Mouse (Mus musculus) ES-E14 (cell line): ENCODE measurements around the gene Zcchc18. TPM values are rescaled to one million over a fixed set of nuclear protein-coding genes. Genes with fewer than 3 reads are reported as not detected.
"Not testable (repeated sequence)": the region's sequence is repeated elsewhere in the genome, so short reads cannot be mapped to it uniquely, and the experiment has no call there.

Experiments used
- DNase-seq: peaks from one replicate; pipeline ENCODE4 v3.0.0-alpha.2; 2013; ENCODE audit warnings: low read depth, low spot score
- H3K27ac ChIP-seq: 2 replicates; pipeline ENCODE4 v1.5.1; 2012; ENCODE audit warnings: low read depth, mild to moderate bottlenecking, low read length, moderate library complexity, mixed read lengths; ENCODE audit not compliant: poor library complexity, insufficient read depth, severe bottlenecking
- H3K36me3 ChIP-seq: 2 replicates; pipeline ENCODE4 v1.6.1; 2012; ENCODE audit warnings: mild to moderate bottlenecking, low read length, moderate library complexity, mixed read lengths; ENCODE audit not compliant: control insufficient read depth, poor library complexity, insufficient read depth, severe bottlenecking
- H3K4me1 ChIP-seq, 2 experiments: fragments of 150-350 bp in 1 of 2; sonication (generic) in 1 of 2; 2 replicates each; pipeline ENCODE4 v1.6.1; 2012; ENCODE audit warnings: low read length in 2 of 2, mild to moderate bottlenecking in 1 of 2, mixed read lengths in 1 of 2; ENCODE audit not compliant: control insufficient read depth in 2 of 2, insufficient read depth in 2 of 2, poor library complexity in 1 of 2
- H3K4me3 ChIP-seq, 2 experiments: fragments of 150-350 bp in 1 of 2; sonication (generic) in 1 of 2; 2 replicates each; pipeline ENCODE4 v1.5.1; 2012; ENCODE audit warnings: low read length in 2 of 2, low read depth in 1 of 2, mild to moderate bottlenecking in 1 of 2, mixed read lengths in 1 of 2; ENCODE audit not compliant: insufficient read depth in 1 of 2, poor library complexity in 1 of 2, severe bottlenecking in 1 of 2
- H3K9ac ChIP-seq: 2 replicates; pipeline ENCODE4 v1.6.1; 2012; ENCODE audit warnings: low read depth, mild to moderate bottlenecking, low read length, mixed read lengths; ENCODE audit not compliant: poor library complexity, insufficient read depth, severe bottlenecking
- H3K9me3 ChIP-seq: fragments of 150-350 bp; sonication (generic); 2 replicates; pipeline ENCODE4 v1.6.1; 2012; ENCODE audit warnings: low read depth, mild to moderate bottlenecking, low read length; ENCODE audit not compliant: control insufficient read depth, insufficient read depth
- CHD2 ChIP-seq: IDR thresholded peaks from 2 replicates; pipeline ENCODE4 v1.6.1; 2014; ENCODE audit warnings: mild to moderate bottlenecking, low read depth, low read length, inconsistent platforms
- HCFC1 ChIP-seq: IDR thresholded peaks from 2 replicates; pipeline ENCODE4 v1.6.1; 2012; ENCODE audit warnings: low read length, inconsistent platforms, borderline replicate concordance; ENCODE audit not compliant: insufficient read depth
- MAFK ChIP-seq: IDR thresholded peaks from 2 replicates; pipeline ENCODE4 v1.6.1; 2014; ENCODE audit warnings: mild to moderate bottlenecking, low read depth, low read length, inconsistent platforms; ENCODE audit not compliant: insufficient read depth
- ZC3H11A ChIP-seq: IDR thresholded peaks from 2 replicates; pipeline ENCODE4 v1.6.1; 2012; ENCODE audit warnings: low read depth, mild to moderate bottlenecking, inconsistent platforms, low read length, borderline replicate concordance
- ZNF384 ChIP-seq: IDR thresholded peaks from 2 replicates; pipeline ENCODE4 v1.6.1; 2012; ENCODE audit warnings: low read depth, low read length, inconsistent platforms
- in situ Hi-C, 2 experiments: fragments of 600-800 bp; cut with MboI; formaldehyde crosslinking; loops; one replicate each; pipeline ENCODE4 v1.15.1; 2025; ENCODE audit warnings: low sequenced_read_pairs in 2 of 2, inconsistent platforms in 1 of 2; ENCODE audit not compliant: unreplicated experiment in 2 of 2
- total RNA-seq: library from RNA; depleted of rRNA; stranded (reverse); fragments of 300-350 nt; gene quantifications from 2 replicates; pipeline ENCODE4 v1.2.3, GENCODE M21; 2012; rRNA removed

The Zcchc18 gene
- total RNA-seq = 1.5 and 2.2 TPM in 2 replicates

DNA sequence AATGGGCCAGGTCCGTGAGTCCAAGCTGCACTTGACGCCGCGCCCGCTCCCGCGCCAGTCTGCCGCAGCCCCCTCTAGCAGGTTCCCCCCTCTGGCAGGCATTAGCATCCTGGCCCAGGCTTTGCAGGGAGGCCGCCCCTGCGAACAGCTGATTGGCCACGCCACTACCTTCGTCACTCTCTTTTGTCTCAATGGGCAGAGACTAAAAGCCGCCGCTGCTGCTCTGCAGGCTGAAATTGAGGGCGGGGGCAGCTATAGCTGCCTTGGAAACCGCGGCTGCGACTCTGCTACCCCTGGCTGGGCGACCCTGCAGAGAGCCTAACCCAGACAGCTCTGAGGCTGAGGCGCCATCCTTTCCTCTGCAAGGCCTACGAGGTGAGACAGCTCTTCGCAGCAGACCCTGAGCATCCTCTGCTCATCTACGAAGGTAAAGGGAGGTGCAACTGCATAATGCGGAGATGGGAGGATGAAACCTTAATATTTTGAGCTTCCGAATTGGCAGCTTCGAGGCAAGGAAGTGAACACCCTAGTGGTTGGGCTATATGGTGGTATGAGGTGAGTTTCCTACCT lies at the start of gene Zcchc18:
Gene Zcchc18 (plus strand): TSS at position 178 of the 570 bp plus-strand sequence.
- H3K9ac ChIP-seq = peak within 1 kb of the TSS; percentile 61; the same call in 1 of the 2 replicates
- peaks cover 0 to 1% of the 10 kb centered on the region in 2 experiments; a peak in 1 of 4 replicates for H3K4me1 ChIP-seq
- peak within 1 kb of the TSS; percentile 67 to 76 for H3K4me3 ChIP-seq
- H3K9me3 ChIP-seq = no peaks in the 10 kb centered on the region
- H3K36me3 ChIP-seq = no peaks in the 10 kb centered on the region
- no peak within 1 kb of the TSS for H3K27ac ChIP-seq
- peak; percentile 47 for DNase-seq
- TF ChIP-seq ZNF384 (no peak), HCFC1 (no peak), CHD2 (no peak), MAFK (no peak), ZC3H11A (no peak)
- in situ Hi-C loops = no loop called here

DNA sequence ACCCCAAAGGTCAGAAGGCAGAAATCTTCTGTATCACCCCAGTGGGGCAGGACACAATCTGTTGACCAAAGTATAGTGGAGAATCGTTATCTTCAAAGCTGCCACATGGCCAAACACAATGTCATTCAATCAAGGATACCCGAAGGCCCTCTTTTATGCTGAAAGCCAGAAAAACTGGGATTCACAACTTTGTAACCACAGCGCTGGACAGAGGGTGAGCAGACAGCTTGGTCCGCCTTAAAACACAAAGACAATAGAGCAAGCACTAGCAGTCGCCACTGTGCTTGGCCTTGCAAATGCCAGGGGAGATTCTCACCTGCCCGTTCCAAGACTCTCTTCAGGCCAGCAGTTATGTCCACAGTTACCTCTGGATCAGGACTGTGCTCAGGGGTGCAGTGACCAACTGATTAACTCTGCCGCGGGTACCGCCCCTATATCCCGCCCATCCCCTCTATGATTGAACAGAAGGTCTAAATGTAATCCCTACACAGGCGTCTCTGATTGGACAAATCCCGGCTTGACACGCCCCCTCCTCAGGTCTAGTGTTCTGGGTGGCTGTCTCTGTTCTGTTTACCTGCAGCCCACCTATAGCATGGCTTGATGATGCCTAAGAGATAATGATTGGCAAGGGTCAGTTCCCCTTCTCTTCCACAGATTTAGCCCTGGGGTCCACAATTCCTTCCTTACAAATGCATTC lies 35.2 kb upstream of the Zcchc18 start:
- H3K9ac ChIP-seq, H3K9me3 ChIP-seq, H3K36me3 ChIP-seq, in situ Hi-C loops, H3K27ac ChIP-seq, H3K4me1 ChIP-seq: not testable (repeated sequence)
- peak overlapping the region; percentile 50 to 76 for H3K4me3 ChIP-seq
- DNase-seq = peak; percentile 52

GRCm38 (mm10) chrX:136958300-136958699 lies 34.7 kb upstream of the Zcchc18 start:
- H3K36me3 ChIP-seq, DNase-seq, H3K9me3 ChIP-seq, H3K27ac ChIP-seq, in situ Hi-C loops, H3K9ac ChIP-seq, H3K4me1 ChIP-seq: not testable (repeated sequence)
- H3K4me3 ChIP-seq = peak overlapping the region in 1 of 2 experiments; percentile 28; a peak in 1 of 4 replicates

DNA sequence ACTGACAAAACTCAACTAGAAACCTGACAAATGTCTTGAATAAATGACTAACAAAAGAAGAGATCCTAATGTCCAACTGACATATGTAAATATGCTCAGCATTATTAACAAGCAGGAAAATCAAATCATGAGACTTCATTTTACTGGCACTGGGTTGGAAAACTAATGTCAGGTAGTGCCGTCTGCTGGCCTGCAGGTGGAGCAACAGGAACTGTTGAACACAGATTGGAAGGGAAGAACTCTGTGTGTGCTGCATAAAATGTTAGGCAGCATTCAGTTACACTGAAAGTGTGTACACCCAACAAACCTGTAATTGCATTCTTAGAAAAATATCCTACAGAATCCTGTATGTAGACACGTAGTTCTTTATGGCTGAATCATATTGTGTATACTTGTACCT lies 33.3 kb upstream of the Zcchc18 start:
- H3K36me3 ChIP-seq = no peaks in the 10 kb centered on the region
- H3K4me1 ChIP-seq = no peaks in the 10 kb centered on the region
- H3K4me3 ChIP-seq = no peak overlapping the region
- no peak for DNase-seq
- H3K9ac ChIP-seq = no peak overlapping the region
- in situ Hi-C loops = no loop called here
- no peaks in the 10 kb centered on the region for H3K9me3 ChIP-seq
- no peak overlapping the region for H3K27ac ChIP-seq
- no peak for TF ChIP-seq CHD2
- no peak for TF ChIP-seq MAFK
- TF ChIP-seq ZC3H11A = no peak
- TF ChIP-seq ZNF384 = no peak
- no peak for TF ChIP-seq HCFC1

DNA sequence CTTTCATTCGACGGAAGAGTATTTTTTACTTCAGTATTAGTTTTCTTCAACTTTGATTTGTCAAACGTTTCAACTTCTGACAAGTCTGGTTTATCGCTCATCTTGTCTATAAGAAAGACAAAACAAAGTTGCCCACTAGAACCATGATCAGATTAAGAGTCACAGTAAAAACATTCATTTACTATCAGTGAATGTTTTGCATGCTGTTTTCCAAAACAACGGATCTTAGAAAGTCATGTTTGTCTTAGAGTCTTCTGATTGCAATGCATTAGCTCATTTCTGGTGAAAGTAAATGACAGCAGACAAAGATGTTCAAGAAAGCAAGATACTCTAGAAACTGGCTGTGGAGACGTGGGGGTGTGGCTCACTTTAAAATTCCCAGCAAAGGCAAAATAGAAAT lies 17.6 kb upstream of the Zcchc18 start, which contains the start of gene Tmsb15b2:
Gene Tmsb15b2 (minus strand): TSS at position 101 of the 400 bp plus-strand sequence.
- Histone ChIP-seq H3K4me3 (peak within 1 kb of the TSS; percentile 73 to 77), H3K9ac (peak within 1 kb of the TSS; percentile 43)
- H3K36me3 ChIP-seq, H3K4me1 ChIP-seq, H3K27ac ChIP-seq, H3K9me3 ChIP-seq, DNase-seq, in situ Hi-C loops: not testable (repeated sequence)
